Mouse (Mus musculus): ENCODE results near the gene Rpl18. TPM values are rescaled to one million over a fixed set of nuclear protein-coding genes. Genes with fewer than 3 reads are reported as not detected.

Rpl18 gene
- polyA plus RNA-seq, 1 experiment from 2014 or later = 893 TPM

GRCm38 (mm10) chr7:45713881-45714520 is 1.3 kb upstream of the Rpl18 start:
- peak overlapping the region; percentile 67 for H3K4me3 ChIP-seq (ENCODE audit: low read depth, low read length)
- H3K27me3 ChIP-seq (ENCODE audit: control insufficient read depth, insufficient read depth, low read length) = no peaks in the 10 kb centered on the region
- WGBS = 58% methylated on average over 6 of the region's 6 CpGs
- H3K9ac ChIP-seq (ENCODE audit: low read length) = peak overlapping the region; percentile 87
- DNase-seq (ENCODE audit: low spot score) (peak; percentile 17), ATAC-seq (ENCODE audit: low FRiP score, low TSS enrichment) (no peak)
- H3K4me2 ChIP-seq (replicated peaks; ENCODE audit: low read depth) = peak overlapping the region; percentile 91
- H3K4me1 ChIP-seq (replicated peaks; ENCODE audit: control insufficient read depth, insufficient read depth) = peaks cover 13% of the 10 kb centered on the region
- no peaks in the 10 kb centered on the region for H3K9me3 ChIP-seq (ENCODE audit: control insufficient read depth, low read length)
- H3K27ac ChIP-seq (replicated peaks) = peak overlapping the region; percentile 82
- H3K36me3 ChIP-seq (ENCODE audit: control insufficient read depth, insufficient read depth, low read length) = peaks cover 27% of the 10 kb centered on the region
- TF ChIP-seq EP300 (optimal IDR thresholded peaks at IDR 0.05) (no peak), CTCF (IDR thresholded peaks at IDR 0.05; ENCODE audit: low read depth) (no peak)

GRCm38 (mm10) chr7:45714630-45715089 is 597 bp upstream of the Rpl18 start:
- no peaks in the 10 kb centered on the region for H3K27me3 ChIP-seq (ENCODE audit: control insufficient read depth, insufficient read depth, low read length)
- H3K27ac ChIP-seq (replicated peaks) = peak overlapping the region; percentile 97
- H3K4me3 ChIP-seq (ENCODE audit: low read depth, low read length) = peak overlapping the region; percentile 67
- ATAC-seq (ENCODE audit: low FRiP score, low TSS enrichment) (peak; percentile 80), DNase-seq (ENCODE audit: low spot score) (peak; percentile 87)
- WGBS = 10% methylated on average over 14 of the region's 14 CpGs
- H3K4me2 ChIP-seq (replicated peaks; ENCODE audit: low read depth) = peak overlapping the region; percentile 91
- H3K4me1 ChIP-seq (replicated peaks; ENCODE audit: control insufficient read depth, insufficient read depth) = peaks cover 13% of the 10 kb centered on the region; the same call in 1 of the 2 replicates
- peaks cover 28% of the 10 kb centered on the region for H3K36me3 ChIP-seq (ENCODE audit: control insufficient read depth, insufficient read depth, low read length)
- H3K9me3 ChIP-seq (ENCODE audit: control insufficient read depth, low read length) = no peaks in the 10 kb centered on the region
- peak overlapping the region; percentile 87 for H3K9ac ChIP-seq (ENCODE audit: low read length)
- TF ChIP-seq EP300 (optimal IDR thresholded peaks at IDR 0.05) = peak; percentile 83
- TF ChIP-seq CTCF (IDR thresholded peaks at IDR 0.05; ENCODE audit: low read depth) = no peak

GRCm38 (mm10) chr7:45715741-45716459 is 643 bp downstream of the Rpl18 start:
- Histone ChIP-seq H3K4me2 (replicated peaks; ENCODE audit: low read depth) (peak overlapping the region; percentile 91), H3K36me3 (ENCODE audit: control insufficient read depth, insufficient read depth, low read length) (peaks cover 26% of the 10 kb centered on the region), H3K27ac (replicated peaks) (peak overlapping the region; percentile 86), H3K27me3 (ENCODE audit: control insufficient read depth, insufficient read depth, low read length) (no peaks in the 10 kb centered on the region), H3K4me1 (replicated peaks; ENCODE audit: control insufficient read depth, insufficient read depth) (peaks cover 13% of the 10 kb centered on the region; the same call in 1 of the 2 replicates), H3K9me3 (ENCODE audit: control insufficient read depth, low read length) (no peaks in the 10 kb centered on the region), H3K4me3 (ENCODE audit: low read depth, low read length) (peak overlapping the region; percentile 23), H3K9ac (ENCODE audit: low read length) (peak overlapping the region; percentile 27; the same call in 1 of the 2 replicates)
- 78% methylated on average over 19 of the region's 19 CpGs for WGBS
- DNase-seq (ENCODE audit: low spot score) (peak; percentile 17), ATAC-seq (ENCODE audit: low FRiP score, low TSS enrichment) (no peak)
- TF ChIP-seq EP300 (optimal IDR thresholded peaks at IDR 0.05) = no peak
- TF ChIP-seq CTCF (IDR thresholded peaks at IDR 0.05; ENCODE audit: low read depth) = no peak

- WGBS = 86% methylated on average over 3 of the region's 3 CpGs
- Histone ChIP-seq H3K4me2 (replicated peaks; ENCODE audit: low read depth) (peak overlapping the region; percentile 91), H3K4me3 (ENCODE audit: low read depth, low read length) (peak overlapping the region; percentile 10; the same call in 1 of the 2 replicates), H3K27ac (replicated peaks) (0 out of 2 replicates have a peak overlapping the region, but pooled peaks have one; percentile 31), H3K36me3 (ENCODE audit: control insufficient read depth, insufficient read depth, low read length) (peaks cover 23% of the 10 kb centered on the region), H3K27me3 (ENCODE audit: control insufficient read depth, insufficient read depth, low read length) (no peaks in the 10 kb centered on the region), H3K9me3 (ENCODE audit: control insufficient read depth, low read length) (no peaks in the 10 kb centered on the region), H3K4me1 (replicated peaks; ENCODE audit: control insufficient read depth, insufficient read depth) (peaks cover 13% of the 10 kb centered on the region; the same call in 1 of the 2 replicates), H3K9ac (ENCODE audit: low read length) (peak overlapping the region; percentile 27; the same call in 1 of the 2 replicates)
- no peak for TF ChIP-seq CTCF (IDR thresholded peaks at IDR 0.05; ENCODE audit: low read depth)
- TF ChIP-seq EP300 (optimal IDR thresholded peaks at IDR 0.05) = no peak
- ATAC-seq (ENCODE audit: low FRiP score, low TSS enrichment) = no peak
- no peak for DNase-seq (ENCODE audit: low spot score)
Measured at GRCm38 (mm10) chr7:45716460-45716857, 1.2 kb downstream of the Rpl18 start.

GRCm38 (mm10) chr7:45716952-45717917 is 2.0 kb downstream of the Rpl18 start:
- Histone ChIP-seq H3K4me2 (replicated peaks; ENCODE audit: low read depth) (peak overlapping the region; percentile 91), H3K4me3 (ENCODE audit: low read depth, low read length) (peak overlapping the region; percentile 79), H3K36me3 (ENCODE audit: control insufficient read depth, insufficient read depth, low read length) (peaks cover 17% of the 10 kb centered on the region; the same call in 1 of the 2 replicates), H3K27me3 (ENCODE audit: control insufficient read depth, insufficient read depth, low read length) (no peaks in the 10 kb centered on the region), H3K27ac (replicated peaks) (peak overlapping the region; percentile 95), H3K4me1 (replicated peaks; ENCODE audit: control insufficient read depth, insufficient read depth) (peaks cover 13% of the 10 kb centered on the region; the same call in 1 of the 2 replicates), H3K9me3 (ENCODE audit: control insufficient read depth, low read length) (no peaks in the 10 kb centered on the region), H3K9ac (ENCODE audit: low read length) (peak overlapping the region; percentile 89)
- 6% methylated on average over 31 of the region's 31 CpGs for WGBS
- DNase-seq (ENCODE audit: low spot score) = peak; percentile 22
- peak; percentile 36 for TF ChIP-seq EP300 (optimal IDR thresholded peaks at IDR 0.05)
- no peak for TF ChIP-seq CTCF (IDR thresholded peaks at IDR 0.05; ENCODE audit: low read depth)
- no peak for ATAC-seq (ENCODE audit: low FRiP score, low TSS enrichment)

Measured in stomach, postnatal 0 days (tissue).